Mouse (Mus musculus) gastrocnemius, postnatal 4 days (tissue): ENCODE data around the gene Cacna1i. TPM values are rescaled to one million over a fixed set of nuclear protein-coding genes. Genes with fewer than 3 reads are reported as not detected.

Experiments used
- DNase-seq, 2 experiments: peaks; one replicate each; pipeline ENCODE4 v3.0.0; 2021 to 2022; ENCODE audit warnings: low spot score in 2 of 2, mixed read lengths in 2 of 2
- total RNA-seq, 2 experiments: library from RNA; stranded (reverse); gene quantifications; 2 replicates each; pipeline ENCODE4 v1.2.3; 2021

The Cacna1i gene
- total RNA-seq, 2 experiments from 2014 or later: 0.05 TPM; not detected in 1

GRCm38 (mm10) chr15:80327743-80328540 is 40.9 kb downstream of the Cacna1i start:
- no peak for DNase-seq

- no peak for DNase-seq
Measured at GRCm38 (mm10) chr15:80330276-80330675, 43.2 kb downstream of the Cacna1i start.

GRCm38 (mm10) chr15:80334766-80335165 is 47.7 kb downstream of the Cacna1i start:
- DNase-seq: no peak

GRCm38 (mm10) chr15:80335196-80335595 is 48.2 kb downstream of the Cacna1i start:
- no peak for DNase-seq

- DNase-seq: peak in 1 of 2 experiments; percentile 39
Measured at GRCm38 (mm10) chr15:80340348-80340747, 53.3 kb downstream of the Cacna1i start.

GRCm38 (mm10) chr15:80342394-80342793 is 55.4 kb downstream of the Cacna1i start:
- DNase-seq: no peak

GRCm38 (mm10) chr15:80343031-80343430 is 56.0 kb downstream of the Cacna1i start:
- no peak for DNase-seq

- no peak for DNase-seq
Measured at GRCm38 (mm10) chr15:80343731-80344130, 56.7 kb downstream of the Cacna1i start.

GRCm38 (mm10) chr15:80346510-80346909 is 59.5 kb downstream of the Cacna1i start:
- DNase-seq: no peak

- no peak for DNase-seq
Measured at GRCm38 (mm10) chr15:80350431-80350830, 63.4 kb downstream of the Cacna1i start.

GRCm38 (mm10) chr15:80358798-80359197 is 71.8 kb downstream of the Cacna1i start:
- DNase-seq: no peak

GRCm38 (mm10) chr15:80361780-80362508 is 74.9 kb downstream of the Cacna1i start:
- no peak for DNase-seq

GRCm38 (mm10) chr15:80362509-80363172 is 75.6 kb downstream of the Cacna1i start:
- no peak for DNase-seq

- DNase-seq: no peak
Measured at GRCm38 (mm10) chr15:80363821-80364715, 77.0 kb downstream of the Cacna1i start.

GRCm38 (mm10) chr15:80366899-80367298 is 79.9 kb downstream of the Cacna1i start:
- no peak for DNase-seq

GRCm38 (mm10) chr15:80373219-80373964 is 86.4 kb downstream of the Cacna1i start:
- DNase-seq: no peak

GRCm38 (mm10) chr15:80374854-80375253 is 87.8 kb downstream of the Cacna1i start:
- no peak for DNase-seq

GRCm38 (mm10) chr15:80387185-80387584 is 100.1 kb downstream of the Cacna1i start:
- no peak for DNase-seq

- DNase-seq: no peak
Measured at GRCm38 (mm10) chr15:80391791-80392190, 104.8 kb downstream of the Cacna1i start.

GRCm38 (mm10) chr15:80395035-80395434 is 108.0 kb downstream of the Cacna1i start:
- DNase-seq: no peak
